ENCODE assay signal across 24 mouse cellular contexts in the genomic region with DNA sequence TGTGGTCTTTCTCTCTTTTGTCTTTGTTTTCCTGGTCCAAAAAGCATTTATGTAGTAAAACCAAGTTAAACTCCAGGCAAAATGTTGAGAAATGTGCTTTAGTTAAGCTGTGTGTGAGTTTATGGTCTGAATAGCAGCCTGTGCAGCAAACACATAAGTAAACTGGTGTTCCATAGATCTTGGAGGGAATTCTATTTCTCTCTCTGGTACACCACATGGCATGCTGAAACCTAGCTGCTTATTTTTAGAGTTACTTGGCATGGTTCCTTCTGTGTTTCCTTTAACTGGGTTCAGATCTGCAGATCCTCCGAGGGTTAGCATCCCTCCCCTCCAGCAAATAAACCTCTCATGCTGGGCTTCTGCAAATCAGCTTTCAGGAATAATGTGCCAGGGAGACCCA.
DNase-seq lines count a peak whose midpoint lies in the region; ATAC-seq and TF ChIP-seq lines count a peak whose summit lies in the region.
"Had no signal": no experiment of that assay in that cellular context is flagged by ENCODE, and none has a peak within 500 bp of the region (broad histone marks: within the 10 kb centered on the region; RNA-seq: fewer than 3 reads in every experiment).

No protein-coding gene starts in this region.

- H3K9ac ChIP-seq in forebrain, embryonic 13.5 days: no peak overlapping the region
- no peak overlapping the region for H3K9ac ChIP-seq in forebrain, embryonic 11.5 days (ENCODE audit: low read length)
- no peak overlapping the region for H3K9ac ChIP-seq in forebrain, postnatal 0 days
- H3K9ac ChIP-seq: embryonic facial prominence, embryonic 12.5 days; heart, embryonic 12.5 days; hindbrain, embryonic 15.5 days had no signal

- TF ChIP-seq POLR2A in brain, embryonic 14.5 days (IDR thresholded peaks at IDR 0.05; ENCODE audit: borderline replicate concordance, extremely low read depth, insufficient read depth, insufficient read length, poor library complexity, severe bottlenecking): no peak

- H3K9me3 ChIP-seq in forebrain, embryonic 13.5 days (replicated peaks): no peaks in the 10 kb centered on the region
- H3K9me3 ChIP-seq in forebrain, embryonic 11.5 days (ENCODE audit: control insufficient read depth, low read length): no peaks in the 10 kb centered on the region
- no peaks in the 10 kb centered on the region for H3K9me3 ChIP-seq in forebrain, postnatal 0 days (ENCODE audit: low read length)
- H3K9me3 ChIP-seq: embryonic facial prominence, embryonic 12.5 days; heart, embryonic 12.5 days; hindbrain, embryonic 15.5 days had no signal

- no peak; the same call in 1 of the 2 replicates for ATAC-seq in forebrain, embryonic 13.5 days
- ATAC-seq in forebrain, embryonic 11.5 days (replicated peaks; ENCODE audit: low FRiP score): no peak
- peak; percentile 78 for ATAC-seq in forebrain, postnatal 0 days
- ATAC-seq: activated CD4-positive, CD25-positive, alpha-beta regulatory T cell, adult 4 months; intestine, embryonic 16.5 days; Patski had no signal

- WGBS in forebrain, embryonic 13.5 days: 48% methylated on average over 1 of the region's 1 CpGs
- 53% methylated on average over 1 of the region's 1 CpGs for WGBS in forebrain, embryonic 11.5 days
- 26% methylated on average over 1 of the region's 1 CpGs for WGBS in forebrain, postnatal 0 days

- DNase-seq in forebrain, embryonic 11.5 days (ENCODE audit: low spot score): no peak
- peak; percentile 17 for DNase-seq in heart, adult 11 months
- DNase-seq in heart, postnatal 25 days (ENCODE audit: low spot score): no peak
- peak; percentile 65 for DNase-seq in brain, embryonic 14.5 days (ENCODE audit: low read depth)
- DNase-seq in forebrain, postnatal 0 days: peak; percentile 58
- DNase-seq in layer of hippocampus, adult 9-11 months: no peak
- no peak for DNase-seq in urinary bladder, postnatal 10 days (ENCODE audit: low spot score)
- DNase-seq: adrenal gland, postnatal 14 days; cerebellum, adult 11 months; cerebellum, adult 8-10 months; embryo, embryonic 11 days; gastrocnemius, postnatal 10 days; heart, adult 2 months; heart, postnatal 36 days; kidney, adult 2 months had no signal

- intact Hi-C loops in heart, postnatal 25 days (cut with DNase I): no loop called here

- peaks cover 6% of the 10 kb centered on the region for H3K4me1 ChIP-seq in forebrain, embryonic 13.5 days
- no peaks in the 10 kb centered on the region for H3K4me1 ChIP-seq in forebrain, embryonic 11.5 days (replicated peaks; ENCODE audit: control insufficient read depth, insufficient read depth, low read length)
- H3K4me1 ChIP-seq in forebrain, postnatal 0 days (ENCODE audit: insufficient read depth): 0 out of 2 replicates have a peak, but pooled peaks cover 5% of the 10 kb centered on the region
- H3K4me1 ChIP-seq: embryonic facial prominence, embryonic 12.5 days had no signal

- TF ChIP-seq CTCF in brain, embryonic 14.5 days (IDR thresholded peaks at IDR 0.05; ENCODE audit: borderline replicate concordance, extremely low read depth, insufficient read depth, insufficient read length): no peak
- TF ChIP-seq CTCF in forebrain, postnatal 0 days (IDR thresholded peaks at IDR 0.05; ENCODE audit: low read depth): no peak

- H3K36me3 ChIP-seq in forebrain, embryonic 13.5 days (ENCODE audit: poor library complexity, severe bottlenecking): no peaks in the 10 kb centered on the region
- H3K36me3 ChIP-seq in forebrain, embryonic 11.5 days (ENCODE audit: control insufficient read depth, insufficient read depth, low read length): no peaks in the 10 kb centered on the region
- H3K36me3 ChIP-seq in forebrain, postnatal 0 days (ENCODE audit: insufficient read depth): no peaks in the 10 kb centered on the region
- H3K36me3 ChIP-seq: embryonic facial prominence, embryonic 12.5 days; heart, embryonic 12.5 days; hindbrain, embryonic 15.5 days had no signal

- H3K4me3 ChIP-seq in forebrain, embryonic 13.5 days: no peak overlapping the region
- no peak overlapping the region for H3K4me3 ChIP-seq in forebrain, embryonic 11.5 days (ENCODE audit: low read depth, low read length)
- no peak overlapping the region for H3K4me3 ChIP-seq in forebrain, postnatal 0 days (ENCODE audit: low read depth, low read length)
- H3K4me3 ChIP-seq: embryonic facial prominence, embryonic 12.5 days; erythroblast, embryonic 14.5 days; heart, adult 2 months; heart, embryonic 12.5 days; hindbrain, embryonic 15.5 days had no signal

- H3K4me2 ChIP-seq in forebrain, embryonic 13.5 days: no peak overlapping the region
- H3K4me2 ChIP-seq in forebrain, embryonic 11.5 days (ENCODE audit: low read depth, low read length, severe bottlenecking): no peak overlapping the region
- no peak overlapping the region for H3K4me2 ChIP-seq in forebrain, postnatal 0 days (ENCODE audit: low read depth)
- H3K4me2 ChIP-seq: embryonic facial prominence, embryonic 12.5 days; heart, embryonic 12.5 days; hindbrain, embryonic 15.5 days had no signal

- H3K27me3 ChIP-seq in forebrain, embryonic 13.5 days: no peaks in the 10 kb centered on the region
- H3K27me3 ChIP-seq in forebrain, embryonic 11.5 days (ENCODE audit: control insufficient read depth, insufficient read depth, low read length): no peaks in the 10 kb centered on the region
- H3K27me3 ChIP-seq in forebrain, postnatal 0 days (ENCODE audit: insufficient read depth, low read length): no peaks in the 10 kb centered on the region
- H3K27me3 ChIP-seq: CH12.LX; embryonic facial prominence, embryonic 12.5 days; heart, embryonic 12.5 days had no signal

- H3K27ac ChIP-seq in forebrain, embryonic 13.5 days: 0 out of 2 replicates have a peak overlapping the region, but pooled peaks have one; percentile 22
- no peak overlapping the region for H3K27ac ChIP-seq in forebrain, embryonic 11.5 days (ENCODE audit: low read depth, low read length)
- H3K27ac ChIP-seq in forebrain, postnatal 0 days (ENCODE audit: low read depth, low read length): peak overlapping the region; percentile 30; the same call in 1 of the 2 replicates
- H3K27ac ChIP-seq: embryonic facial prominence, embryonic 12.5 days; heart, adult 2 months; hindbrain, embryonic 15.5 days had no signal

Comparison
In these comparisons a context has a peak if more than half of its experiments do, and no peak if none do; other contexts are left out.
1. DNase-seq: peak in heart, adult 11 months (single experiment), brain, embryonic 14.5 days (single experiment) and forebrain, postnatal 0 days (single experiment); none in forebrain, embryonic 11.5 days (single experiment), heart, postnatal 25 days (single experiment), layer of hippocampus, adult 9-11 months (single experiment) and urinary bladder, postnatal 10 days (single experiment).